Comparison of ENCODE assay signal across 12 mouse cellular contexts in genomic region chr13:52268279-52268678, GRCm38 (mm10).
A peak's percentile ranks its signal among the peaks of the same experiment; 100 is the strongest.
DNase-seq lines count a peak whose midpoint lies in the region.
"Had no signal": no experiment of that assay in that cellular context is flagged by ENCODE, and none has a peak within 500 bp of the region (broad histone marks: within the 10 kb centered on the region; RNA-seq: fewer than 3 reads in every experiment).

No protein-coding gene starts in this region.

- peak; percentile 19 for DNase-seq in gastrocnemius, adult 18-20 months (ENCODE audit: low spot score)
- DNase-seq in gastrocnemius, adult 8-10 months (ENCODE audit: low spot score in 2 of 2): no peak
- DNase-seq in kidney, postnatal 10 days: peak; percentile 33
- no peak for DNase-seq in kidney, adult 11 months
- DNase-seq in right cerebral cortex, postnatal 14 days: peak; percentile 62
- DNase-seq in right cerebral cortex, postnatal 36 days (ENCODE audit: low spot score in 2 of 2): no peak
- no peak for DNase-seq in cerebellum, adult 11 months
- no peak for DNase-seq in layer of hippocampus, postnatal 36 days
- DNase-seq: adrenal gland, adult 8-10 months; cerebellum, adult 2 months; kidney, adult 8-10 months; right cerebral cortex, postnatal 4 days had no signal

Comparison
In these comparisons a context has a peak if more than half of its experiments do, and no peak if none do; other contexts are left out.
1. DNase-seq: peak in gastrocnemius, adult 18-20 months (single experiment), kidney, postnatal 10 days (single experiment) and right cerebral cortex, postnatal 14 days (single experiment); none in gastrocnemius, adult 8-10 months (0 of 2), kidney, adult 11 months (single experiment), right cerebral cortex, postnatal 36 days (0 of 2), cerebellum, adult 11 months (single experiment) and layer of hippocampus, postnatal 36 days (0 of 2).